Mouse (Mus musculus) midbrain, postnatal 0 days (tissue): ENCODE data around the gene Tmem88. TPM values are rescaled to one million over a fixed set of nuclear protein-coding genes. Genes with fewer than 3 reads are reported as not detected.

Experiments used
- ATAC-seq: fragments of 200-750 bp; cut with Nextera tagmentation; 2 replicates; pipeline ENCODE4 v1.8.0; 2017; ENCODE audit warnings: moderate number of reproducible peaks, mild to moderate bottlenecking, moderate TSS enrichment, moderate library complexity; ENCODE audit not compliant: low FRiP score
- DNase-seq: peaks from one replicate; pipeline ENCODE4 v3.0.0-alpha.2; 2015; ENCODE audit warnings: low spot score
- H3K27ac ChIP-seq: fragments of 300-500 bp; sonication (generic); 2 replicates; pipeline ENCODE4 v1.5.1; 2014; ENCODE audit warnings: low read depth, mild to moderate bottlenecking, low read length, mixed read lengths
- H3K27me3 ChIP-seq: fragments of 300-500 bp; sonication (generic); 2 replicates; pipeline ENCODE4 v1.6.1; 2014; ENCODE audit warnings: low read length, control low read depth, mixed read lengths; ENCODE audit not compliant: insufficient read depth
- H3K36me3 ChIP-seq: fragments of 300-500 bp; sonication (generic); 2 replicates; pipeline ENCODE4 v1.6.1; 2014; ENCODE audit warnings: low read length, control low read depth, mixed read lengths; ENCODE audit not compliant: insufficient read depth
- H3K4me1 ChIP-seq: fragments of 300-500 bp; sonication (generic); 2 replicates; pipeline ENCODE4 v1.6.1; 2014; ENCODE audit warnings: mild to moderate bottlenecking, control low read depth, antibody characterized with exemption, low read length, mixed read lengths; ENCODE audit not compliant: insufficient read depth
- H3K4me2 ChIP-seq: fragments of 300-500 bp; sonication (generic); 2 replicates; pipeline ENCODE4 v1.6.1; 2014; ENCODE audit warnings: low read depth, mild to moderate bottlenecking, low read length, mixed read lengths; ENCODE audit not compliant: poor library complexity, severe bottlenecking
- H3K4me3 ChIP-seq: fragments of 300-500 bp; sonication (generic); 2 replicates; pipeline ENCODE4 v1.5.1; 2014; ENCODE audit warnings: low read depth, mild to moderate bottlenecking, low read length, moderate library complexity
- H3K9ac ChIP-seq: fragments of 300-500 bp; sonication (generic); replicated peaks from 2 replicates; pipeline ENCODE4 v1.6.1; 2014; ENCODE audit warnings: mild to moderate bottlenecking, low read length, moderate library complexity, mixed read lengths; ENCODE audit not compliant: poor library complexity, severe bottlenecking
- H3K9me3 ChIP-seq: fragments of 300-500 bp; sonication (generic); 2 replicates; pipeline ENCODE4 v1.6.1; 2016; ENCODE audit warnings: low read length, control low read depth
- CTCF ChIP-seq: IDR thresholded peaks from 2 replicates; pipeline ENCODE4 v1.5.1; 2016; ENCODE audit warnings: antibody characterized with exemption, mild to moderate bottlenecking
- WGBS: fragments of 180-500 bp; shearing (Covaris S2); extraction: QIAGEN DNeasy Blood & Tissue Kit; methylation state at CpG from one replicate; pipeline ENCODE4 v1.1.7; 2014; 5-methylcytosine and 5-hydroxymethylcytosine counted together
- polyA plus RNA-seq: library from polyadenylated mRNA; unstranded; fragments of >200 nt; fragmentation: Nextera tagmentation; extraction: Ambion mirVana; gene quantifications from 2 replicates; pipeline ENCODE4 v1.2.1, GENCODE M21; 2015
- total RNA-seq: library from RNA; depleted of rRNA; stranded (reverse); fragments of >200 nt; gene quantifications from 2 replicates; pipeline ENCODE4 v1.2.3, GENCODE M21; 2014

Gene Tmem88
- total and polyA plus RNA-seq, 2 experiments from 2014 or later = 5.7 to 5.8 TPM

- Histone ChIP-seq H3K4me2 (peak overlapping the region; percentile 94), H3K4me3 (peak overlapping the region; percentile 71), H3K4me1 (peaks cover 13% of the 10 kb centered on the region; the same call in 1 of the 2 replicates), H3K27me3 (peaks cover 20% of the 10 kb centered on the region), H3K9ac (peak overlapping the region; percentile 66), H3K9me3 (no peaks in the 10 kb centered on the region), H3K27ac (peak overlapping the region; percentile 98), H3K36me3 (no peaks in the 10 kb centered on the region)
- DNase-seq (peak; percentile 98), ATAC-seq (peak; percentile 90)
- TF ChIP-seq CTCF = no peak
- WGBS = under 1% methylated on average over 45 of the region's 45 CpGs
Observed at GRCm38 (mm10) chr11:69418481-69419442, 20.7 kb upstream of the Tmem88 start.

GRCm38 (mm10) chr11:69417449-69418384, 19.7 kb upstream of the Tmem88 start:
- peaks cover 22% of the 10 kb centered on the region for H3K4me1 ChIP-seq
- peaks cover 18% of the 10 kb centered on the region for H3K27me3 ChIP-seq
- under 1% methylated on average over 39 of the region's 39 CpGs for WGBS
- H3K4me3 ChIP-seq = peak overlapping the region; percentile 71
- H3K9ac ChIP-seq = peak overlapping the region; percentile 66
- peak; percentile 96 for DNase-seq
- peak; percentile 48 for ATAC-seq
- peak overlapping the region; percentile 98 for H3K27ac ChIP-seq
- 0 out of 2 replicates have a peak, but pooled peaks cover 4% of the 10 kb centered on the region for H3K36me3 ChIP-seq
- 0 out of 2 replicates have a peak, but pooled peaks have one; percentile 20 for TF ChIP-seq CTCF
- peak overlapping the region; percentile 94 for H3K4me2 ChIP-seq
- H3K9me3 ChIP-seq = no peaks in the 10 kb centered on the region

- Histone ChIP-seq H3K9ac (peak overlapping the region; percentile 66; the same call in 1 of the 2 replicates), H3K4me3 (peak overlapping the region; percentile 71), H3K9me3 (no peaks in the 10 kb centered on the region), H3K36me3 (0 out of 2 replicates have a peak, but pooled peaks cover 4% of the 10 kb centered on the region), H3K4me1 (peaks cover 29% of the 10 kb centered on the region), H3K4me2 (peak overlapping the region; percentile 94), H3K27me3 (peaks cover 11% of the 10 kb centered on the region), H3K27ac (peak overlapping the region; percentile 98)
- no peak for TF ChIP-seq CTCF
- DNase-seq (no peak), ATAC-seq (no peak)
- WGBS = 3% methylated on average over 8 of the region's 8 CpGs
Observed at GRCm38 (mm10) chr11:69416921-69417448, 19.0 kb upstream of the Tmem88 start.

DNA sequence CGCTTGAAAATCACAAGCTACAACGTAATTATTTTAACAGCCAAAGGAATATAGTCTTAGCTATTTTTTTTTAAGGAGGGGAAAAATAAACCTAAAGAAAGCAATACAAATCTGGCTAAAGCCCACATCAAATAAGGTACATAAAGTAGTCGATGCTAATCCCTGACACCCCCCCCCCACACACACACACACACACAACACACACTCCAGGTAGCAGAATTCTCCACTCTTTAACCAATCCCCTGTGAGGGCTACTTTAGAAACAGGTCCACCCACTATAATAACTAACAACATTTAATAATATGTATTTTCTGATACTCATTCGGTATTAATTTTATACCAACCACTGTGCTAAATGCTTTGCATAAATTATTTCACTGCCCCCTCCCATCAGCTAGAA, 18.5 kb upstream of the Tmem88 start:
- 0 out of 2 replicates have a peak, but pooled peaks cover 4% of the 10 kb centered on the region for H3K36me3 ChIP-seq
- peak overlapping the region; percentile 66 for H3K9ac ChIP-seq
- ATAC-seq (no peak), DNase-seq (no peak)
- peak overlapping the region; percentile 94 for H3K4me2 ChIP-seq
- peaks cover 6% of the 10 kb centered on the region for H3K27me3 ChIP-seq
- peak overlapping the region; percentile 98 for H3K27ac ChIP-seq
- TF ChIP-seq CTCF = no peak
- under 1% methylated on average over 4 of the region's 4 CpGs for WGBS
- H3K4me1 ChIP-seq = peaks cover 33% of the 10 kb centered on the region
- no peaks in the 10 kb centered on the region for H3K9me3 ChIP-seq
- peak overlapping the region; percentile 71 for H3K4me3 ChIP-seq

DNA sequence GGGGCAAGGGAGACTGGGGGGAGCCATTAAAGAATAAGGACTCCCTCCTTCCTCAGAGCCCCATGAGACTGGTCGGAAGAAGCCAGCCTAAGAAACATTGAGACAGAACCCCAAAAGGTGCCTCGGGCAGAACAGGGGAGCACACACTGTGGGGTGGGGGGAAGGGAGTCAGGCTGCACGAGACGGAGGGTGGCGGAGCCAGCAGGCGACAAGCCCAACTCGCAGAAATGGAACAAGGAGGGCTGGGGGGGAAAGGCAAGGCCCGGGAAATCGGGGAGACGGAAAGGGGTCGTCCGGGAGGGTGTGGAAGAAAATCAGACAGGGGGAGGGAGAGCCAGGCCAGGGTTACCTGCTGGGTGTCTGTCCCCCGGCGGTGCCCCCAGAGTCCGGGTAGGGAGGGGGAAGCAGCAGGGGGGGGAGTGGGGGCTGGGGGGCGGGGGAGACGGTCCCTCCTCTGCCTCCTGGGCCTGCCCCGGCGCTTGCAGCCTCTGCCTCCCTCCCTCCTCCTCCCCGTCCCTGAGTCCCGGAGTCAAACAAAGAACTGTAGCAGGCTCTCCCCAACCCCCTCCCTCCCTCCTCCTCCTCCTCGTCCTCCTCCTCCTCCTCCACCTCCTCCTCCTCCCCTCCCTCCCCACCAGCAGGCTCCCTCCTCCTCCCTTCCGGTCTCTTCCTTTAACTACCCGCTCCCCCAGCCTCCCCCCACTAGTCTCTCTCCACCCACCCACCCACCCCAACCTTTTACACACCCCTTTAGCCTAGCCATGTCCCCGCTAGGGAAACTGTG, 17.8 kb upstream of the Tmem88 start:
- DNase-seq = peak; percentile 84
- H3K4me2 ChIP-seq = peak overlapping the region; percentile 94
- no peak for TF ChIP-seq CTCF
- H3K27me3 ChIP-seq = no peaks in the 10 kb centered on the region
- H3K9me3 ChIP-seq = no peaks in the 10 kb centered on the region
- H3K27ac ChIP-seq = peak overlapping the region; percentile 98
- H3K4me3 ChIP-seq = peak overlapping the region; percentile 71
- WGBS = under 1% methylated on average over 13 of the region's 25 CpGs
- peaks cover 33% of the 10 kb centered on the region for H3K4me1 ChIP-seq
- peak overlapping the region; percentile 98 for H3K9ac ChIP-seq
- ATAC-seq = no peak
- H3K36me3 ChIP-seq = 0 out of 2 replicates have a peak, but pooled peaks cover 4% of the 10 kb centered on the region
